Mouse (Mus musculus) CH12.LX (cell line): ENCODE results near the gene Olfr288. TPM values are rescaled to one million over a fixed set of nuclear protein-coding genes. Genes with fewer than 3 reads are reported as not detected.

Source experiments
- DNase-seq: peaks from one replicate; pipeline ENCODE4 v3.0.0-alpha.2; 2013; ENCODE audit errors: extremely low read depth
- H3K27ac ChIP-seq: 2 replicates; pipeline ENCODE4 v1.5.1; 2012; ENCODE audit warnings: low read depth, mild to moderate bottlenecking, control low read depth, moderate library complexity; ENCODE audit not compliant: insufficient read depth
- H3K27me3 ChIP-seq: replicated peaks from 2 replicates; pipeline ENCODE3; 2012; ENCODE audit warnings: inconsistent platforms
- H3K36me3 ChIP-seq, 2 experiments: replicated peaks in 1 of 2; 2 replicates each; pipeline versions ENCODE3 to v1.6.1; 2012; ENCODE audit warnings: inconsistent platforms in 1 of 2, low read length in 1 of 2, mild to moderate bottlenecking in 1 of 2, mixed read lengths in 1 of 2, moderate library complexity in 1 of 2; ENCODE audit not compliant: control insufficient read depth in 1 of 2, insufficient read depth in 1 of 2
- H3K4me1 ChIP-seq, 2 experiments: 2 replicates each; pipeline ENCODE4 v1.6.1; 2012; ENCODE audit warnings: inconsistent platforms in 1 of 2, moderate library complexity in 1 of 2; ENCODE audit not compliant: insufficient read depth in 2 of 2, control insufficient read depth in 1 of 2
- H3K4me2 ChIP-seq: 2 replicates; pipeline ENCODE4 v1.6.1; 2012; ENCODE audit warnings: low read depth, mild to moderate bottlenecking, control low read depth; ENCODE audit not compliant: poor library complexity, insufficient read depth, severe bottlenecking
- H3K4me3 ChIP-seq, 3 experiments: fragments of 150-350 bp in 1 of 3; sonication (generic) in 1 of 3; replicated peaks in 1 of 3; 2 replicates each; pipeline versions ENCODE3 to v1.5.1; 2011 to 2012; ENCODE audit warnings: low read depth in 2 of 3, low read length in 2 of 3, mild to moderate bottlenecking in 2 of 3, moderate library complexity in 2 of 3, control low read depth in 1 of 3, improper control_type of control experiment in 1 of 3, inconsistent platforms in 1 of 3, mixed read lengths in 1 of 3; ENCODE audit not compliant: poor library complexity in 1 of 3
- H3K79me2 ChIP-seq: replicated peaks from 2 replicates; pipeline ENCODE4 v1.6.1; 2012; ENCODE audit warnings: mild to moderate bottlenecking, moderate library complexity; ENCODE audit not compliant: control insufficient read depth, poor library complexity, insufficient read depth, severe bottlenecking; ENCODE audit errors: extremely low read depth
- H3K9ac ChIP-seq: 2 replicates; pipeline ENCODE4 v1.6.1; 2012; ENCODE audit warnings: low read depth, mild to moderate bottlenecking, control low read depth, moderate library complexity; ENCODE audit not compliant: insufficient read depth
- H3K9me3 ChIP-seq: replicated peaks from 2 replicates; pipeline ENCODE3; 2012; ENCODE audit warnings: low read length, inconsistent platforms, mixed read lengths
- BHLHE40 ChIP-seq: IDR thresholded peaks from 2 replicates; pipeline ENCODE4 v1.6.1; 2011; ENCODE audit warnings: mild to moderate bottlenecking, low read depth, low read length, improper control_type of control experiment
- CHD2 ChIP-seq: IDR thresholded peaks from 2 replicates; pipeline ENCODE4 v1.6.1; 2011; ENCODE audit warnings: low read length, improper control_type of control experiment
- CTCF ChIP-seq, 2 experiments: IDR thresholded peaks in 1 of 2; conservative IDR thresholded peaks in 1 of 2; 2 replicates each; pipeline ENCODE4 v1.5.1; 2011 to 2012; ENCODE audit warnings: low read depth in 2 of 2, low read length in 2 of 2, improper control_type of control experiment in 1 of 2, inconsistent platforms in 1 of 2, mild to moderate bottlenecking in 1 of 2, moderate library complexity in 1 of 2
- EP300 ChIP-seq: IDR thresholded peaks from 2 replicates; pipeline ENCODE4 v1.6.1; 2011; ENCODE audit warnings: low read length, improper control_type of control experiment
- ETS1 ChIP-seq: conservative IDR thresholded peaks from 2 replicates; pipeline ENCODE4 v1.6.1; 2012; ENCODE audit warnings: low read depth, mild to moderate bottlenecking, inconsistent platforms, low read length, improper control_type of control experiment, moderate library complexity
- GABPA ChIP-seq: IDR thresholded peaks from 2 replicates; pipeline ENCODE4 v1.6.1; 2012; ENCODE audit warnings: low read depth, low read length, improper control_type of control experiment, inconsistent platforms; ENCODE audit not compliant: insufficient replicate concordance
- HCFC1 ChIP-seq: IDR thresholded peaks from 2 replicates; pipeline ENCODE4 v1.6.1; 2012; ENCODE audit warnings: low read depth, mild to moderate bottlenecking, inconsistent platforms, low read length, improper control_type of control experiment
- JUN ChIP-seq: IDR thresholded peaks from 2 replicates; pipeline ENCODE4 v1.6.1; 2011; ENCODE audit warnings: low read depth, mild to moderate bottlenecking, low read length, improper control_type of control experiment, moderate library complexity; ENCODE audit not compliant: insufficient read depth
- MAFK ChIP-seq: IDR thresholded peaks from 2 replicates; pipeline ENCODE4 v1.6.1; 2011; ENCODE audit warnings: low read length, improper control_type of control experiment; ENCODE audit not compliant: insufficient replicate concordance
- MAX ChIP-seq: IDR thresholded peaks from 2 replicates; pipeline ENCODE4 v1.6.1; 2011; ENCODE audit warnings: low read length, improper control_type of control experiment
- MAZ ChIP-seq: IDR thresholded peaks from 2 replicates; pipeline ENCODE4 v1.6.1; 2012; ENCODE audit warnings: low read depth, mild to moderate bottlenecking, inconsistent platforms, low read length, improper control_type of control experiment, moderate library complexity
- MEF2A ChIP-seq: IDR thresholded peaks from 2 replicates; pipeline ENCODE4 v1.6.1; 2014; ENCODE audit warnings: low read depth, mild to moderate bottlenecking, inconsistent platforms, low read length, improper control_type of control experiment, borderline replicate concordance
- MXI1 ChIP-seq: IDR thresholded peaks from 2 replicates; pipeline ENCODE4 v1.6.1; 2011; ENCODE audit warnings: mild to moderate bottlenecking, low read depth, low read length, improper control_type of control experiment
- MYC ChIP-seq: IDR thresholded peaks from 2 replicates; pipeline ENCODE4 v1.6.1; 2011; ENCODE audit warnings: low read depth, mild to moderate bottlenecking, improper control_type of control experiment, low read length
- NELFE ChIP-seq: IDR thresholded peaks from 2 replicates; pipeline ENCODE4 v1.6.1; 2011; ENCODE audit warnings: low read depth, low read length, improper control_type of control experiment
- NRF1 ChIP-seq: IDR thresholded peaks from 2 replicates; pipeline ENCODE4 v1.6.1; 2014; ENCODE audit warnings: low read depth, mild to moderate bottlenecking, inconsistent platforms, low read length, improper control_type of control experiment, moderate library complexity
- POLR2A ChIP-seq: IDR thresholded peaks from 2 replicates; pipeline ENCODE4 v1.6.1; 2011; ENCODE audit warnings: low read depth, mild to moderate bottlenecking, improper control_type of control experiment, low read length
- RAD21 ChIP-seq: IDR thresholded peaks from 2 replicates; pipeline ENCODE4 v1.6.1; 2011; ENCODE audit warnings: low read depth, mild to moderate bottlenecking, low read length, improper control_type of control experiment, moderate library complexity
- RCOR1 ChIP-seq: conservative IDR thresholded peaks from 2 replicates; pipeline ENCODE4 v1.6.1; 2012; ENCODE audit warnings: low read depth, mild to moderate bottlenecking, inconsistent platforms, low read length, improper control_type of control experiment
- SIN3A ChIP-seq: IDR thresholded peaks from 2 replicates; pipeline ENCODE4 v1.6.1; 2012; ENCODE audit warnings: low read length, improper control_type of control experiment, inconsistent platforms
- SMC3 ChIP-seq: IDR thresholded peaks from 2 replicates; pipeline ENCODE4 v1.6.1; 2011; ENCODE audit warnings: low read depth, low read length, improper control_type of control experiment
- TBP ChIP-seq: conservative IDR thresholded peaks from 2 replicates; pipeline ENCODE4 v1.6.1; 2011; ENCODE audit warnings: low read depth, low read length, improper control_type of control experiment
- TCF12 ChIP-seq: IDR thresholded peaks from 2 replicates; pipeline ENCODE4 v1.6.1; 2014; ENCODE audit warnings: low read depth, mild to moderate bottlenecking, inconsistent platforms, low read length, improper control_type of control experiment
- UBTF ChIP-seq: IDR thresholded peaks from 2 replicates; pipeline ENCODE4 v1.6.1; 2012; ENCODE audit warnings: low read depth, mild to moderate bottlenecking, inconsistent platforms, low read length, improper control_type of control experiment, moderate library complexity
- USF1 ChIP-seq: IDR thresholded peaks from 2 replicates; pipeline ENCODE4 v1.6.1; 2014; ENCODE audit warnings: low read depth, mild to moderate bottlenecking, inconsistent platforms, low read length, improper control_type of control experiment
- USF2 ChIP-seq: conservative IDR thresholded peaks from 2 replicates; pipeline ENCODE4 v1.6.1; 2011; ENCODE audit warnings: low read depth, low read length, improper control_type of control experiment
- ZC3H11A ChIP-seq: IDR thresholded peaks from 2 replicates; pipeline ENCODE4 v1.6.1; 2012; ENCODE audit warnings: low read depth, mild to moderate bottlenecking, inconsistent platforms, low read length, improper control_type of control experiment
- ZMIZ1 ChIP-seq: IDR thresholded peaks from 2 replicates; pipeline ENCODE4 v1.6.1; 2012; ENCODE audit warnings: low read depth, mild to moderate bottlenecking, inconsistent platforms, low read length, improper control_type of control experiment
- ZNF384 ChIP-seq: IDR thresholded peaks from 2 replicates; pipeline ENCODE4 v1.6.1; 2012; ENCODE audit warnings: low read depth, low read length, improper control_type of control experiment, inconsistent platforms
- dilution Hi-C: fragments of 300-500 bp; cut with MboI; formaldehyde crosslinking; loops from 2 replicates; pipeline ENCODE4 v1.14.3; 2020; ENCODE audit warnings: low sequenced_read_pairs; ENCODE audit not compliant: extremely low pct_unique_long_range_greater_than_20kb, extremely low pct_ligation_motif_present
- in situ Hi-C: fragments of 300-500 bp; cut with MboI; formaldehyde crosslinking; loops from 3 replicates; pipeline ENCODE4 v1.14.3; 2019; ENCODE audit warnings: low sequenced_read_pairs, low pct_ligation_motif_present, low pct_unique_long_range_greater_than_20kb, mixed read lengths
- polyA plus RNA-seq: library from polyadenylated mRNA; unstranded; fragments of >175 nt; gene quantifications from 2 replicates; pipeline ENCODE4 v1.2.1, GENCODE M21; 2012; ENCODE audit warnings: low read depth; ENCODE audit not compliant: insufficient read length
- total RNA-seq, 2 experiments: library from RNA; depleted of rRNA; stranded (reverse); fragments of 300-350 nt in 1 of 2; fragments of >200 nt in 1 of 2; gene quantifications; 2 replicates each; pipeline ENCODE4 v1.2.3; 2012 to 2014

The Olfr288 gene
- total and polyA plus RNA-seq, 3 experiments, result not detected

DNA sequence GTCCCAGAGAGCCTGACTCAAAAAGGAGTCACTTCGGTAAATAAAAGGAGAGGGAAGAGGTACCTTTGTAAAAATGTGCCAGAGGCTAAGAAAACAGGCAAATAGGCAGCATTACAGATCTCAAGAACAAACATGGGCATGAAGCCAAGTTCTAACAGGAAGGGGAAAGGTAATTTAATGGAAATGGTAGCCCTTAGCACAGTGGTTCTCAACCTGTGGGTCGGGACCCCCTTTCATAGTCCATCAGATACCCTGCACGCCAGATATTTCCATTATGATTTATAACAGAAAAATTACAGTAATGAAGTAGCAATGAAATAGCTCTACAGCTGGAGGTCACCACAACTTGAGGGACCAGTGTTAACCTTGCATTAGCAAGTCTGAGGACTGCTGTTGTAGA, 18.0 kb downstream of the Olfr288 start:
- dilution Hi-C loops (no loop called here), in situ Hi-C loops (no loop called here)
- peaks cover 81% of the 10 kb centered on the region for H3K27me3 ChIP-seq
- H3K79me2 ChIP-seq, result no peaks in the 10 kb centered on the region
- TF ChIP-seq TCF12 (no peak), CHD2 (peak; percentile 94)
- no peak overlapping the region for H3K27ac ChIP-seq
- H3K4me2 ChIP-seq, result no peak overlapping the region
- DNase-seq, result no peak
- H3K9me3 ChIP-seq, result no peaks in the 10 kb centered on the region
- H3K4me3 ChIP-seq, result no peak overlapping the region
- H3K9ac ChIP-seq, result no peak overlapping the region
- H3K36me3 ChIP-seq, result no peaks in the 10 kb centered on the region
- peaks cover 0 to 17% of the 10 kb centered on the region in 2 experiments; a peak in 2 of 4 replicates for H3K4me1 ChIP-seq

DNA sequence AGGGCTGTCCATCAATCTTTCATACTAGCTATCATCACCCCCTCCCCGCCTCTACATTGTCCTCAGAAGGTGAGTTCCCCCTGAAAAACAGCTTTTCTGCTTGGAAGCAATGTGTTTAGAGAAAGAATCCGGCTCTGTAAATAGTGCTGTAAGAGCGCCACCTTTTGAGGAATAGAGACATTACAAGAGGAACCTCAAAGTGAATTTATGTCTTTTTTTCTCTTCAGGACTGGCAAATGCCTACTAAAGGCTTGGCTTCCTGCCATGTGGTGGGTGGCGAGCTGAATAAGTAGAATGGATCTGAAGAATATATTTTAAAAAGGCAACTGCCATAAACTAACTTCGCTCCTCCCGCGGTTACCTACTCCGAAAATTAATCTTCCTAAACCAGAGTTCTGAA, 21.5 kb downstream of the Olfr288 start:
- in situ Hi-C loops, result loop anchor here (25.0 kb wide), 1 partner anchor 312 kb away; no protein-coding TSS in a partner anchor
- DNase-seq, result peak; percentile 70

GRCm38 (mm10) chr15:98172113-98172512, 23.2 kb downstream of the Olfr288 start:
- no peak overlapping the region for H3K9ac ChIP-seq
- no peak overlapping the region for H3K27ac ChIP-seq
- H3K4me1 ChIP-seq, result peaks cover 10 to 42% of the 10 kb centered on the region in 2 experiments
- dilution Hi-C loops, result no loop called here
- no peaks in the 10 kb centered on the region for H3K36me3 ChIP-seq
- peaks cover 88% of the 10 kb centered on the region for H3K27me3 ChIP-seq
- DNase-seq, result no peak
- H3K9me3 ChIP-seq, result no peaks in the 10 kb centered on the region
- no peak overlapping the region for H3K4me2 ChIP-seq
- H3K79me2 ChIP-seq, result no peaks in the 10 kb centered on the region
- in situ Hi-C loops, result loop anchor here (25.0 kb wide), 1 partner anchor 310 kb away; no protein-coding TSS in a partner anchor
- no peak overlapping the region for H3K4me3 ChIP-seq
- no peak for TF ChIP-seq NELFE
- TF ChIP-seq GABPA, result no peak
- no peak for TF ChIP-seq CHD2
- no peak for TF ChIP-seq POLR2A
- TF ChIP-seq ZNF384, result no peak
- TF ChIP-seq SIN3A, result no peak
- no peak for TF ChIP-seq NRF1
- TF ChIP-seq ZC3H11A, result no peak
- no peak for TF ChIP-seq ZMIZ1
- TF ChIP-seq ETS1, result no peak
- no peak for TF ChIP-seq HCFC1
- TF ChIP-seq UBTF, result no peak
- no peak for TF ChIP-seq MXI1
- TF ChIP-seq MYC, result no peak
- TF ChIP-seq USF1, result no peak
- no peak for TF ChIP-seq SMC3
- TF ChIP-seq RCOR1, result no peak

More for the DNA sequence above, 21.5 kb downstream of the Olfr288 start:
- dilution Hi-C loops, result no loop called here
- no peaks in the 10 kb centered on the region for H3K36me3 ChIP-seq
- no peaks in the 10 kb centered on the region for H3K9me3 ChIP-seq
- no peak overlapping the region for H3K4me3 ChIP-seq
- H3K9ac ChIP-seq, result no peak overlapping the region
- H3K27me3 ChIP-seq, result peaks cover 89% of the 10 kb centered on the region
- H3K79me2 ChIP-seq, result no peaks in the 10 kb centered on the region
- peaks cover 10 to 26% of the 10 kb centered on the region in 2 experiments for H3K4me1 ChIP-seq
- TF ChIP-seq MXI1 (no peak), BHLHE40 (peak; percentile 21; the same call in 1 of the 2 replicates), MAFK (no peak), MEF2A (0 out of 2 replicates have a peak, but pooled peaks have one; percentile 21), ETS1 (no peak), TCF12 (no peak), RAD21 (peak; percentile 90), USF2 (no peak), NELFE (0 out of 2 replicates have a peak, but pooled peaks have one; percentile 16), SIN3A (no peak), ZMIZ1 (no peak), CTCF (conservative IDR thresholded peaks at IDR 0.05 in 1 of 2, IDR thresholded peaks at IDR 0.05 in 1 of 2; ENCODE audit: low read depth in 2 of 2, low read length in 2 of 2) (peak; percentile 82 to 89), MAX (no peak), USF1 (no peak), MAZ (no peak), SMC3 (peak; percentile 69), TBP (no peak), EP300 (no peak), MYC (peak; percentile 37; the same call in 1 of the 2 replicates), RCOR1 (no peak), ZNF384 (peak; percentile 63), JUN (no peak)
- no peak overlapping the region for H3K27ac ChIP-seq
- H3K4me2 ChIP-seq, result no peak overlapping the region
